Mouse (Mus musculus) embryonic facial prominence, embryonic 15.5 days (tissue): ENCODE measurements around the gene Eea1. TPM values are rescaled to one million over a fixed set of nuclear protein-coding genes. Genes with fewer than 3 reads are reported as not detected.

ENCODE experiments used
- polyA plus RNA-seq: library from polyadenylated mRNA; unstranded; fragments of >200 nt; fragmentation: Nextera tagmentation; extraction: Ambion mirVana; gene quantifications from 2 replicates; pipeline ENCODE4 v1.2.1, GENCODE M21; 2015

Eea1 gene
- polyA plus RNA-seq, 1 experiment from 2014 or later = 22.8 TPM

Other genes starting within 250 kb of the Eea1 start
- gene Gm33543, start 97.7 kb upstream of the Eea1 start, polyA plus RNA-seq = 0.12 and 0.19 TPM in 2 replicates
- gene Gm5426, start 196.0 kb downstream of the Eea1 start, polyA plus RNA-seq = not detected in 2 replicates